Mouse (Mus musculus): ENCODE measurements at regions not wholly inside any gene's neighbourhood (a gene's known extent, or its start where the extent isn't known, plus 50 kb on each side); places are given as distances from the start of the nearest gene placed in this dataset.

DNA sequence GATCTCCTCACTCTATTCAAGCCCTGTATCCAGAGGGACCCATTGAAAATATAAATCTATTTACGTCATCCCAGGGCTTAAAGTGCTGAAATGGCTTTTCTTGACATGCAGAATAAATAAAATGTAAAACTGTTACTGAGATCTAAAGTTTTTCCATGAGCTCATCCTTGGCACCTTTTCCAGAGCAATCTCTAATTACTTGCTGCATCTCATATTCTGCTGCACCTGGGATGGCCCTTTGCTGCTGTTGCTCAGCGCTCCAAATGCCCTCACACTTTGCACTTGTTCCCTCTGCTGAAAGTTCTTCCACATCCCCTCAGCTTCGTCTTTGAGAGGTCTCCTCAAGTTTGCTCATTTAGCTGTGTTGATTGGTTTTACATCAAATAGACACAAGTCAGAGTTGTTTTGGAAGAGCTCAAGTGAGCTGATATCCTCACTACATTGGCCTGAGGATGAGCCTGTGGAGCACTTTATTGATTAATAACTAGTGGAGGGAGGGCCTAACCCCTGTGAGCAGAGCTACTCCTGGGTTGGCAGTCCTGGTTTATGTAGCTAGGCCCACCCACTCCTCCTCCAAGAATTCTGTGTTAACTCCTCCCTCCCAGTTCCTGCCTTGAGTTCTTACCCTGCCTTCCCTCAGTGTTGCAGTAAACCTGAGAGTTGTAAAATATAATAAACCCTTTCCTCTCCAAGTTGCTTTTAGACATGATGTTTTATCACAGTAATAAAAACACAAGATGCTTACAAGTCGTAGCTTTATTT is 681.2 kb upstream of the Nr3c2 start:
- no peaks in the 10 kb centered on the region for H3K9me3 ChIP-seq
- no peaks in the 10 kb centered on the region for H3K27me3 ChIP-seq
- no peaks in the 10 kb centered on the region for H3K36me3 ChIP-seq
- H3K4me3 ChIP-seq: no peak overlapping the region
- no peak overlapping the region for H3K27ac ChIP-seq (replicated peaks)
- no peak for ATAC-seq (ENCODE audit: low FRiP score, low read depth)
- H3K4me1 ChIP-seq (replicated peaks): no peaks in the 10 kb centered on the region
- 89% methylated on average over 4 of the region's 4 CpGs for WGBS
- no peak overlapping the region for H3K4me2 ChIP-seq
- no peak overlapping the region for H3K9ac ChIP-seq

DNA sequence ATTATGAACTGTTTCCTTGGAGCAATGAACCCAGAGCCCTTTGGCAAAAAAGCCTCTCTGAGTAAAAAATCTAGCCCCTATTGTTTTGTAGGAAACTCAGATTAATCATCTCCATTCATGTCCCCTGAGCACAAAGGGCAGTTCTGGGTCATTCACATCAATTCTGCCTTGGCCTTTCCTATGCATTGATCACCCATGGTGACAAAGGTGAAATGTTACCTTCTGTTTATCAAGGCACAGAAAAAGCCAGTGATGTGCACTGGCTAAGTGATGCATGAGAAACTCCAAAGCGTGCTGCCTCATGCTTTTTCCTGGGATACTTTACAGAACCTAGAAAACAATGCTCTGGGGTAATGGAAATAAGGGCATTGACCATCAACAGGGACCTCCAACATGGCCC is 668.4 kb upstream of the Nr3c2 start:
- 32% methylated on average over 1 of the region's 1 CpGs for WGBS
- Histone ChIP-seq H3K27me3 (no peaks in the 10 kb centered on the region), H3K4me1 (replicated peaks) (no peaks in the 10 kb centered on the region), H3K9ac (no peak overlapping the region), H3K36me3 (no peaks in the 10 kb centered on the region), H3K4me2 (no peak overlapping the region), H3K4me3 (no peak overlapping the region), H3K9me3 (no peaks in the 10 kb centered on the region), H3K27ac (replicated peaks) (no peak overlapping the region)
- no peak for ATAC-seq (ENCODE audit: low FRiP score, low read depth)

DNA sequence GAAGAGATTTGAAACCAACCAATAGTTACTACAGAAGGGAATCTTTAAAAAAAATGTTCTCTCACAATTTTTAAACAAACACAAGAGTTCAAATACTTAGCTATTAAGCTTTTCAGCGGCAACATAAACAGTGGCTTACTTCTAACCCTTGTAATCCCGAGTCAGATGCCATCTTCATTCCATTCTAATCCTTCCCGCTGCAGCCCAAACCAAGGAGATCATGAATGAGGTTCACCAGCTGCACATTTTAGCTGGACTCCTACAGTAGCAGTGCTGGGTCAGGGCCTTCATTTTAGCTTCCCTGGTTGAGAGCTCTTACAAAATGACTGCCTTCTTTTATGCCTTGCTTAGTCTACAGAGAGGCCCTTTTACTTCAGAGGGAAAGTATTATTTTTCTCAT is 650.0 kb upstream of the Nr3c2 start:
- Histone ChIP-seq H3K27me3 (no peaks in the 10 kb centered on the region), H3K4me3 (no peak overlapping the region), H3K36me3 (no peaks in the 10 kb centered on the region), H3K4me2 (no peak overlapping the region), H3K9ac (no peak overlapping the region), H3K9me3 (no peaks in the 10 kb centered on the region), H3K4me1 (replicated peaks) (0 out of 2 replicates have a peak, but pooled peaks cover 2% of the 10 kb centered on the region), H3K27ac (replicated peaks) (no peak overlapping the region)
- no peak for ATAC-seq (ENCODE audit: low FRiP score, low read depth)
- WGBS: 87% methylated on average over 3 of the region's 3 CpGs

DNA sequence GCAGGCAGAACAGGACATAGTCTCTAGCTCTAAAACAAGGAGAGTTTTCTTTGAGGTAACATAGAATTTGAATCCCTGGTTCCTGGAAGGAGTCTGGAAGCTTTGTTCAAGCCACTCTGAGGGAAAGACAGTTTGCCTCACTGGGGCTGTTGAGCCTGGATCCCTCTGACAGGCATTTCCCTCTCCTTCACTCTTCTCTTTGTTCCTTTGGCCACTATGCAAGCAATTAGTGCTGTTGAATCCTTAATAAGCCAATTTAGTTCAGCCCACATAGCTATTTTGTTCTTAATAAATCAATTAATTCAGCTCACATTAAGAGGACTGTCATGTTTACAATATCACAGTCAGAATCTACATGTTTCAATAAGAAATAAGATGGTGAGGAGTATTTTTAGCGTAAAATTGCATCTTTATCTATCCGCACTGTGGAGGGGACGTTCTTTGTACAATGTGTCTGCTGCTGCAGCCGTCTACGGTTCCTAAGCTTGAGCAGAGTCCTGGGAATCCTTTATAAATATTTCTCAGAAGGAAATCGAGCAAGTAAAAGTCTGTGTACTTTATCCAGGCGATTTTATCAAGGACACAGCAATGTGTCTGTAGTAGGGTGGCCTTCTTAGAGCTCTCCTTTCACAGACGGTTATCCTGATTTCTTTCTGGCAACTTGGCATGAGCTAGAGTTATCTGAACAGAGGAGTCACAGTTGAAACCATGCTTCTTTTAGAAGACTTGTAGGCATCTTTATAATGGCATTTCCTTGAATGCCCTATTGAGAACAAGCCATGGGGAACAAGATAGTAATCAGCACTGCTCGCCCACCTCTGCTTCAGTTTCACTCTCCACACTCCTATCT is 646.9 kb upstream of the Nr3c2 start:
- Histone ChIP-seq H3K4me2 (no peak overlapping the region), H3K27ac (replicated peaks) (no peak overlapping the region), H3K9ac (no peak overlapping the region), H3K9me3 (no peaks in the 10 kb centered on the region), H3K27me3 (no peaks in the 10 kb centered on the region), H3K36me3 (no peaks in the 10 kb centered on the region), H3K4me1 (replicated peaks) (0 out of 2 replicates have a peak, but pooled peaks cover 2% of the 10 kb centered on the region), H3K4me3 (no peak overlapping the region)
- WGBS: 45% methylated on average over 9 of the region's 9 CpGs
- no peak for ATAC-seq (ENCODE audit: low FRiP score, low read depth)

All from hindbrain, embryonic 15.5 days (tissue).